Mouse (Mus musculus) right cerebral cortex, postnatal 14 days (tissue): ENCODE measurements around the gene Pex10.

Source experiments
- DNase-seq: peaks from one replicate; pipeline ENCODE4 v3.0.0; 2022

Gene Pex10

GRCm38 (mm10) chr4:155094565-155094964 lies 27.7 kb downstream of the Pex10 start:
- DNase-seq, result peak; percentile 46

DNA sequence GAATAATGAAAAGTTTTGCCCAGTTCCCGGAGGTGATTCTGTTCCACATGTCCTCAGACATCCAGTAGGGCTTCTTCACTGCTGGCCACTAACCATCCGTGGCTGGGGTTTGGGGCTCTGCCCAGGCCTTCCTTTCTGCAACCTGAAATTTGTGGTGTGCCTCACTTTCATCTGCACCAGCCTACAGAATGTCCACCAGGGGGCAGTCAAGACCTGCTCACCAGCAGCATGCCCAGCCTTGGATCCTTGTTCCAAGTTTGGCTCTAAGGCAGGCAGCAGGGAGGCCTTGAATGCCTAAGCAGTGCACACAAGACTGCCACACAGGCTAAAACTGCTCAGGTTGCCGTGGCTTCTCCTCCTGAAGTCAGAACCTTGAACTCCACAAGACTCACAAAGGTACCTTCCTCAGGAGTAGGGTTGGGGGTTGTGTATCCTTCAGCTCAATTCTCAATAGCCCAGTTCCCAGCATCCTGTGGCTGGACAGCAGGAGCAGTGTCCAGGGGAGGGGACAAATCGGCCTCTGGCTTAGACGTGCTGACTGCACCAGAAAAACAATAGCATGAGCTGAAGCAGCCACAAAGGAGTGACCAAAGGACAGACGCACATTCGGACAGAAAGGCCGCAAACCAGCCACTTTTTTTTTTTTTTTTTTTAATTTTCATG lies 28.6 kb downstream of the Pex10 start:
- DNase-seq, result peak; percentile 89

DNA sequence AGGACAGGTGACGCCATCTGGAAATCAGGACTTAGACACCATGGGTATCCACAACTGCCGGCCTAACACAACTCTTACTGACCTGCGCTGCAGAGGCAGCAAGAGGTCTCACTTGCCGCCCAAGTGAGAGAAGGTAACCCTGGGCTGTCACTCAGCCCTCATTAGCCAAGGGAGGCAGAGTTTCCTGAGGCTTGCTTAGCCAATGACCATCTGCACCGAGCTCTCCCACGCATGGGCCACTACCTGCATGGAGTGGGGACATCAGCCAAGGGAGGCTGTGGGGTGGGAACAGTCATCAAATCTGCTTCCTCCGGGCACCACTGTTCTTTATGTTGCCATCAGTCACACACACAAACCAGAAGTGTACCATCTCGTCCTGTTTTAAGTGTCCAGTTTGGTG lies 29.2 kb downstream of the Pex10 start:
- no peak for DNase-seq

GRCm38 (mm10) chr4:155097452-155097851 lies 30.6 kb downstream of the Pex10 start:
- no peak for DNase-seq

DNA sequence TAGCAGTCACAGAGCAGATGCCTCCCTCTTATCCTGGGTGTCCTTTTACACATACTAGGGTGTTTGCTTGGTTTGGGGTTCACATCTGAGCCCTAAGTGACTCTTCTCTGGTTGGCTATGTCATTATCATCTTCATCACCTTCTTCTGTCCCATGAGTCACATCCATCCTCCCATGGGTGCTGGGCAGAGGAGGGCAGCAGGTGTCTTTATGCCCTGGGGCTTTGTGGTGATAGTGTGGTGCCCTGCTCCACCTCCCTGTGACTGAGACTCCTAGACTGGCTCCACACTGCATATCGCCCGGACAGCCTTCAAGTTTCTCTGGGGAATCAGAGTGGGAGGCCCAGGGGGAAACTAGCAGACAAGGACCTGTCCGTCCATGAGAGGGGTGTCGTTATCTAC lies 31.8 kb downstream of the Pex10 start:
- no peak for DNase-seq

GRCm38 (mm10) chr4:155107886-155108285 lies 41.1 kb downstream of the Pex10 start:
- DNase-seq, result no peak

DNA sequence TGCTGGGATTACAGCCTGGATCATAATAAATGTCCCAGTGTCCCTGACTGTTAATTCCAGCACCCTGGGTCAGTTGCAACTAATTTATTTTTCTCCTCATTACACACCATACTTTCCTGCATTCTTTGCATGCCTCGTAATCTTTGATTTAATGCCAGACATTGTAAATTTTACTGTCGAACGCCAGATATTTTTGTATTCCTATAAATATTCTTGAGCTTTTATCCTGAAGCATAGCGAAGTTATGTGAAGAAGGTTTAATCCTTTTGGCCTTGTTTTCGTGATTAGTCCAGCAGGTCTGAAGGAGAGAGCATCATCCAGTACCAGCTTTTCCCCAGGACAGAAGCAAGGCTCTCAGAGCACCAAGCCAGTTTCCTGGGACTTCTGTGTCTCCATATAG lies 42.7 kb downstream of the Pex10 start:
- no peak for DNase-seq

GRCm38 (mm10) chr4:155113766-155114410 lies 47.1 kb downstream of the Pex10 start:
- DNase-seq, result no peak

GRCm38 (mm10) chr4:155116607-155117006 lies 49.8 kb downstream of the Pex10 start:
- DNase-seq, result no peak

GRCm38 (mm10) chr4:155117396-155117978 lies 50.7 kb downstream of the Pex10 start:
- DNase-seq, result no peak

GRCm38 (mm10) chr4:155118278-155118677 lies 51.5 kb downstream of the Pex10 start:
- no peak for DNase-seq

GRCm38 (mm10) chr4:155120038-155120437 lies 53.2 kb downstream of the Pex10 start:
- no peak for DNase-seq

DNA sequence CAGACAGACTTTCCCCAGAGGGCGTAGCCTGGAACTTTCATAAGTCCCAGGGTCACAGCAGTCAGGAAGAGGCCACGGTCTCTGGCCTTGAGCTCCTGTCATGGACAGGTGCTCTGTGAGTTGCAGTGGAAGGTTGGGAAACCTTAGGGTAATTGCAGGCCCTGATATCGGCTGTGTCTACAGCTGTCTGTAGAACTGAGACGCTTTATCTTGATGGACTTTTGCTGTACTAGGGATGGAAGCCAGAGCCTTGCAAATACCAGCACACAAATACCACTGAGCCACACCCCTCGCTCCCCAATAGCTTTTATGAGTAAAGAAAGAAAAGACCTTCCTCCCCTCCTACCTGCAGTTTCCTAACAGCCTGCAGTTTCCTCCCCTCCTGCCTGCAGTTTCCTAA lies 53.8 kb downstream of the Pex10 start:
- DNase-seq, result no peak

DNA sequence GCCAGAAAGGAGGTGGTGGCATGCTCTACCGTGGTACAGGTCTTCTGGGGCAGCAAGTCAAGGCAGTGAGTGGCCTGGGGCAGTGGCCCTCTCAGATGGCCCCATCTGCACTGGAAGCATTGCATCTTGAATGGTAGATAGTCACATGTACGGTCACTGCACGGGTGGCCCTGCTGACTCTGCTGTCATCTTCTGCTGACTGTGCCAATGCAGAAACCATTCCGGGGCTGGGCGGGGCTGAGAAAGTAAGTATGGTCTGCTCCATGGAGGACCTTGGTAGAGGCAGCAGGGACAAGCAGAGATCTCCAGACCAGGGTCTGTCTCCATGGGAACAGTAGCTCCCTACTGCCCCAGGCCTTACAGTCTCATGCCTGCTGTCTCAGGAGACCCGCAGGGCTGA lies 54.4 kb downstream of the Pex10 start:
- no peak for DNase-seq
